Mouse (Mus musculus) 3134 (cell line): ENCODE measurements at regions not wholly inside any gene's neighbourhood (a gene's known extent, or its start where the extent isn't known, plus 50 kb on each side); places are given as distances from the start of the nearest gene placed in this dataset.

ENCODE experiments used
- DNase-seq: peaks from one replicate; pipeline ENCODE4 v3.0.0-alpha.2; 2011; ENCODE audit warnings: low spot score; ENCODE audit not compliant: insufficient read length; ENCODE audit errors: extremely low read depth

DNA sequence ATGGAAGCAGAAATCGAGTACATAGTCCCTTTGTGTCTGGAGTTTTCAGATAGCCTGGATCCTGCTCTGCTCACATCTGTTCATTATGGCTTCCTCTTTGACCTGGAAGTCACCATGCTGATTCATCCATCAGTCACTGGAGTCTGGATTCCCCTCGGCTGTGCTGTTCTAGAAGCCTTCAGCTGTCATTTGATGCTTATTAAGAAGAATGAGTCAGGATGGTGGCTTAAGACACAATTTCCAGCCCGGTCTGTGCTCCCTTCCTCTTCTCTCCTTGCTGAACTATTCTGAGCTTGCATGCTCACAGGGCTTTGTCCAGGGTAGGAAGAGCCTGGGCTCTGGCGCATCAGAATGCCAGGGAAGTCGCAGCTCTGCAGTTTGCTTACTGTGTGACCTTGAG is 1398.2 kb upstream of the A1bg start:
- DNase-seq, result peak; percentile 73

DNA sequence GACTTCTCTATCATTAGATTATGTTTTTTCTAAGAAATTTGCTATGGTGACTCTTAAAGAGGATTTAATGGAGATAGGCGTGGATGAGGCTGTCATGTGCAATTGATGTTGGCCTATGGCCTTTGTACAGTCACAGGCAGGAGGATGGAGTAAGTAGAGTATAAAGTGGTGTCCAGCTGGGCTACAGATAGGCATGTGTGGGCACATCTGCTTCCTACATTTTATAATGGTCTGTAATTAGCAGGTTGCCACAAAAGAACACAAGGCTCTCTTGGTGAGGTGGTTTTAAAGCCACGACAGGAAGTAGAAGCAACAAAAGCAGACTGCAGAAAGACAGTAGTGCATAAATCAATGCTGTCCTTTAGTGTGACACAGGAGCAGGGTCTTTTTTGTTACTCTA is 1391.6 kb upstream of the A1bg start:
- no peak for DNase-seq

DNA sequence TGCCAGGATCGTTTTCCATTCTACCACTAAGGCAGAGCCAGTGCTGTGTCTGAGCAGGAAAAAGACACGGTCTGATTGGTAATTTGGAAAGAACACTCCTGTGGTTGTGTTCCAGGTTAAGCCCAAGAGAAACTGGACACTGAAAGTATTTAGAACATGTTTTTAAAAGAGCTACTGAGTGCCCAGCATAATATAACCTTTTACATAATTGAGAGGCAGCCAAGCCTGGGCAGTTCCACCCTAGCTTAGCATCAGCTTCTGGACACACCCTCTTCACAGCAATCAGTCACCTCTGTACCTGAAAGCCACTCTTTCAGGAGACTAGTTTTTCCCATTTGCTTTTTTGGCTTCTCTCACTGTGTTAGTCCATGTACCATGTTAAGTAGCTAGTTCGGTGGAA is 1379.4 kb upstream of the A1bg start:
- no peak for DNase-seq

DNA sequence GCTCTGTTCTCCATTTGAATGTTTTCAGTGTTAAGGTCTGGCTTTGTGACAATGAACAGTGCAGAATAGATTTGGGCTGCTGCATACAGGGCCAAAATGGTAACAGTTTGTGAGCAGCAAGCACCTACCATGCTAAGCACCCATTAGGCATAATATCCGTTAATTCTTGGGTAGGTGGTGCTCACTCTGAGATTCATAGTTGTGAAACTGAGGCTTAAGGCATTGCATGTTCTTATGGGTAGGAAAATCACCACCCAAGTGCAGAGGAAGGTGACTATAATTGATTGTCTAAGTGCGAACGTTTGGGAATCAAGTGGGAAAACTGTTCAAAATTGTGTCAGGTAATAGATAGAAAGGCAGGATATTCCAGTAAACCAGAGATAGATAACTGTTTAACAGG is 1378.8 kb upstream of the A1bg start:
- no peak for DNase-seq

DNA sequence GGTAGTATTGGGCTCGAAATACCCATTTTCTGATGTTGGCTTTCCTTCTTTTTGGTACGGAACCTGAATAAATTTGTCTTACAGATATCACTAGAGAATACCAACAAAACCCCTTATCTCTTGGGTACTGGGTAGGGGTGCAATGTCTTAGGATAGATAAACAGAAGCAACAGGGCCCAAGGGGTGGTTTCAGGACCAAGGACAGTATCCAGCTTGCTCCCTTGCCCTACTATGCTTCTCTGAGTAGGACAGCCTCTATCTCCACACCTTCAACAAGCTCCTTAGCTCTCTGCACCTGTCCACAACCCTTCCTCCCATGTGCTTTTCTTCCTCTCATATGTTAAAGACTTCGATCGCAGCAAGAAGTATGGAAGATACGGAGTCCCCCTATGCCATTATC is 1374.3 kb upstream of the A1bg start:
- no peak for DNase-seq

DNA sequence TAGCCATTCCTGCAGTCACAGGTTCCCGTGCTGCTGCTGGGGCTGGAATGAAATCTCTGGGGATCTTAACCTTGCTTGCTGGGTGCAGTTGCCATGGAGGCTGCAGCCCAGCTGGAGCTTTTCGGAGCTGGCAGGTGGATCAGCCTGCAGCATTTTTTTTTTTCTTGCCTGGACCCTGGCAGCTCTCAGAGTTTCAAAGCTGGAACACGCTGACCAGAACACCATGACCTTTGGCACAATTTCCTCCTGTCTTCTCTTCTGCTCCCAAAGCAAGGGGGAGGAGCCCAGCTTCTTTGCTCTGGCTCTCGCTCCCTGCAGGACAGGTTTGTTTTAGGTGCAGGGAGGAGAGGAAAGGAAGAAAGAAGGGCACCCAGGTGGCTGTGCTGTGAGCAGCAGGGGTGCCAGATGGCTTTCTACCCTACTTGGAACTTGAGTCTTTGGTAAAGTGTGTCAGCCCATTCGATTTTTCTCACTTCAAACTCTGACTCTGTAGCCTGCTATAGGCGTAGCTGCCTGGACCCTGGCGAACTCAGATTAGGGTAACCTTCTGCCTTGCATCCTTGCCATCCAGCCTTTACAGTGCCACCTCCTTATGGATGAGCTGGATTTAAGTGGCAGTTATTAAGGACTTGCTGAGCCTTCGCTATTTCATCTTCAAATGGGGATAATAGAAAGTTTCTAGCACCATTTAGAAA is 1372.6 kb upstream of the A1bg start:
- DNase-seq, result peak; percentile 51

DNA sequence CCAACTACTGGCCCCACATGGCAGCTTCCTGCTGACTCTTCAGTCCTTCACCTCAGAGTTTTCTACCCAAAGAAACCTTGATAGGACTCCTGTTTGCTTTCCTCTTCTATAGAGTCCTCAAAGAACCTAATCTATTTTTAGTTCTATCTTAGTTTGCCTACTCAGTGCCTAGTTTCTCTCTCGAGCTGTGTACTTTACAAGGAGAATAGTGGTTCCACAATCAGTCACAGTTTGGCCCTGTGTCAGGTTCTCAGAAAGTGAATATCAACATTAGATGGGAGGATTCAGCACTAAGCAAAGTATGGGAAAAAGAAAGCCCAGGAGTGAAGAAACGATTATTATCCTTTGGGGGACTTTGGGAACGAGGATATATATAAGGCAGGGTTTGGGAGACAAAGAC is 1372.0 kb upstream of the A1bg start:
- DNase-seq, result peak; percentile 19

DNA sequence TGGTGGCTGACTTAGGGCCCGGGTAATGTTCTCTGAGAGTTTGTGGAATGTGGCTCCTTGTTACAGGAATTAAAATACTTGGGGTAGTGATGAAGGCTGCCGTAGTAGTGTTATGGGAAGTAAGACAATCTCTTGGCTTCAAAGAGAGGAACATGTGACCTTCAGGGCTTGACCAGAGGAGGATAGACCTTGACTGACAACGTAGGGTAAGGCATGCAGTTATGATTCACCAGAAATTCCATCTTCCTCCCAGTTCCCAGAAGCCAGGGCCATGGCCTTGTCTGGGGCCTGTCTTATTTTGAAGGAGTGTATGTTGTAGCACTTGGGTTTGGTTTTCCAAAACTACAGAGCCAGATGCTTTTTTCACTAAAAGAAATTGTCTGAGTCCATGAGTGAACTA is 1370.1 kb upstream of the A1bg start:
- no peak for DNase-seq

DNA sequence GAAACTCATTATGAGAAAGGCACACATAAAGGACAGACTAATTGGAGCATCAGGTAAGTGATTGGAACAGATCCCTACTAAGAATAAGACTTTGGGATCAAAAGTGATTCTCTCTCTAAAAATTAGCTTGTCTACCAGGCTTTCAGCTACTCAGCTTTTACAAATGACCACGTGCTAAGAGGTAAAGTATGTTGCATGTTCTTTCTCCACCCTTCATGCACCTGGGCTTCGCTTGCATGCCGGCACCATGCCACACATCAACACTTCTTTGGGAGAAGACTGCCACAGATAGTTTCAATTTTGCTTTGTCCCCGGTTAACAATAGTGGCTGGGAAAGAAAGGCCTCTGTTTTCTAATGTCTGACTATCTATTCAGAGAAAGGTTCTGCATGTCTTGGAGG is 1367.9 kb upstream of the A1bg start:
- DNase-seq, result no peak

DNA sequence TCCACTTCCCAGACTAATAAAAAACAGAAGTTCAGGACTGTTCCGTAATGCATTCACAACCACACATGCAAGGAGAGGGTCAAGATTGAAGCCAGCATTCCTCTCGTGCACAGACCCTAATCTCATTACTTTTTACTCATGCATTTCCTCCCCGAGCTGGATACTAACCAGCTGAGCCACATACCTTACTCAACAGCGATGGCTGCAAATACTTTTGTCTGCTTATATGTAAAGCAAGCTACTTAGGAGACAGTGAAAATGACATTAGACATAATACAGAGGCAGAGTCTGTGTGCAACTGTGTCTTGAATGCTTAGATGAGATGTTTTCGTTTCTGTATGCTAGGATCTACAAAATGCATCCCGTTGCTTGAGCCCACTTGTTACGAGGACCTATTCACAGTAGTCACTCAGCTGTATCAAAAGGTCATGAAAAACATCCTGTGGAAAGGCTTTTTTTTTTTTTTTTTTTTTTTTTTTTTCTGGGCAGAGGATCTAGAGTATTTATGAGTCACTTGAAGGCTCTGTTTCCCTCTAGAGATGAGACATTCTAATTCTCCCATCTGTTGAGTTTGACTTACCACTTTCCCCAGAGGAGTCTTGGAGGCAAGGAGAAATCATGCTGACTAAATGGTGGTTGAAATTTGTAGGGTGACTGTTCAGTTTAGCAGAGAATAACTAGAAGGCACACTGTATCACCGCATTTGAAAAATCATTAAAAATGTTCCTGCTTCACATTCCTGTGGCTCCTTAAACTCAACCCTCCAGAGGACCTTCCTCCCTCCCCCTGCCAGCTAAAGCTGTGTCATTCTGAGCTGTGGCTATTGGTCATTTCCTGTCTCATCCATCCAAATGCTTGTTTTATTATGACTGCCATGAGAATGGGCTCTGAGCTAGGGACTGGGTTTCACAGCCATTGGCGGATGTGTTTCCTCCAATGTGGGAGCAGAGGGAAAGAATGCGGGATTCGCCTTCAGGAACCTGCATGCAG is 1364.1 kb upstream of the A1bg start:
- DNase-seq, result peak; percentile 86

DNA sequence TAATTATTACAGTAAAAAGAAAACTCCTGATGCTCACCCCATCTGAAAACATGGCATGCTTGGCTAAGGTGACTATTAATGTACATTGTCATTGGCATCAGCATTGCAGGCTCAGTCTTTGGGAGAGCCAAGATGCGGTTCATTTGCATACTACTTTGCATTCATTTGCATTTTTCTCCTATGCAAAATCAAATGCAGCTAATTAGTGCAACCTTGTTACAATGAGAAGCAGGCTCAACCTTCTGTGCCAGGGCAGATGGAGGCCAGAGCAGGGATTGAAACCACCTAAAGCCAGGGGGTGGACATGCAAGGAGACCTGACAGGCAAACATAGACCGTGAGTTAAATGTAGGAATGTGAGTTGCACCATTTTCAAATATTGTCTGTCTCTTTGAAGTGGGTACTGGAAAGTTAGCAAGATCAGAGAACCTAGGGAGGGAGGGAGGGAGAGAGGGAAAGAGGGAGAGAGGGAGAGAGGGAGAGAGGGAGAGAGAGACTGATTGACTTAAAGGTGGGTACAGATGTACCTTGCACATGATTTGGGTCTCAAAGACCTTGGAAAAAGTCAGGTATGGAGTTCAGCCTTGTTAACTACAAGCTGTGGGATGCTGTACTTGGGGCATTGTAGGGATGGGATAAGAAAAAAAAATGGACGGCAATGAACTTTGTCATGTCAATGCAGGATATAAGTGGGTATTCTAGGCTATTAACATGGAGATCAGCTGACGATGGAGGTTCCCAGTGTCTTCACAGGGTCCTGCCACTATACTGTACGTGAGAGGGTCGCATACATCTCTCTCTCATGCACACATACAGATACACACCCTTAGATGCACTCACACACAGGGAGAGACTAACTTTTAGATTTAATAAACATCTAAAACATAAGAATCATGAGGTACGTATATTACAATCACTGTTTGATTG is 1362.1 kb upstream of the A1bg start:
- no peak for DNase-seq

DNA sequence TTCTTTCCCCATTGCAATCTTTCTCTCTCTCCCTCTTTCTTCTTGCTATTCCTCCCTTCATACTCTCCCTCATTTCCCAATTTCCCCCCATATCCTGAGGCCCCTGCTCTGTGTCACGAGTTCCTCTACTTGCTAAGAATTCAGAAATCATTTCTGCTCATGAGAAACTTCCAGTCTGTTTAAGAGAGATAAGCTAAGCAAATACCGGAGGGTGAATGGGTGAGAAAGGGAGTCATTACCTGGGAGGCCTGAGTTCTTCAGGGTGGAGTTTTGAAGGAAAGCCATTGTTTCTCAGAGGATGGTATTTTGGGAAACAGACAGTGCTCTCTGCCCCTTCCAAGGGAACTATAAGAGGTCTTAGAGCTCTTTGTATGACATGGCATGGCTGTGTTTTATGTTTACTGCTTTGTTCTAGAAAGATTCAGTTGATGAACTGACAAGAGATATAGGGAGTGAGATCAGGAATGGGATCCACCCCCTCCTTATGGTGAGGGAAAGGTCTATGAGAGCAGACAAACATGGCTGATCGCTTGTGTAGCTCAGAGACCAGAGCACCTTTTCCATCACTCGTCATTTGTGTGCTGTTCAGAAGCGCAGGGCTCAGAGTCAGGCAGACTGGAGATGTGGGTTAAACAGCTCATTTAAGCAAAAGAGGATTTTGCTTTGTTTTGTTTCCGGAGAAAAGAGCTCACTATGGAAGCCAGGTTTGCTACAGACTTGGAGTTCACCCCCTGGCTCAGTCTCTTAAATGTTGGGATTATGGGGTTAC is 1361.0 kb upstream of the A1bg start:
- DNase-seq, result no peak

DNA sequence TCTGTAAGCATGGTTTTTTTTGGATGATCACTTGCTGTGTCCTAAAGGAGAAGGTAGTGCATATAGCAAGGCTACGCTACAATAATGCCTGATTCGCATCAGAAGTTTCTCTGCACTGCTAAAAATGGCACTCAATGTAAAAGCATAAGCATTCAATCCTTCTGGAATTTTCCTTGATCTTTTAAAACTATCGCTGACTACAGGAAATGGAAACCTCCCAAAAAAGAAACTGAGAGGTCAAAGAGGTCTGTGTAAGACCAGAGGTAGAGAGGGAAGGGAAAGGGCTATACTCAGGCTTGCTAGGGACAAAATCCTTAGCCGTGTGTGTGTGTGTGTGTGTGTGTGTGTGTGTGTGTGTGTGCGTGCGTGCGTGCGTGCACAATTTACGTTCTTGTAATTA is 1359.8 kb upstream of the A1bg start:
- no peak for DNase-seq

DNA sequence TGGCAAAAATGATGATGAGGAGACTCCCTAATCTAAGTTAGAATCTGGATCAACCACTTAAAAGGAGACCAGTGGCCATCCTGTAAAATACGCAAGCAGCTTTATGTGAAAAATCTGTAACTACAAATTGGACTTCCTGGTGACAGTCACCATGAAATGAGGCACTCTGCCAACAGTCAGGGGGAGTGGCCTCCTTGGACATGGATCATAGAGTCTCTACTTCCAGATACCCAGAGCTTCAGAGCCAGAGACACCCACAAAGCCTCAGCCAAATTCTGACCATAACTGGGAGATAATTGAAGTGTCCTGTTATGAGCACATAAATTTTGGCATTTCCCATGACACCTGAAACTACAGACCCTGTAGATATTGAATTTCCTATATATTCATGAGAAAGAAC is 1359.3 kb upstream of the A1bg start:
- no peak for DNase-seq

DNA sequence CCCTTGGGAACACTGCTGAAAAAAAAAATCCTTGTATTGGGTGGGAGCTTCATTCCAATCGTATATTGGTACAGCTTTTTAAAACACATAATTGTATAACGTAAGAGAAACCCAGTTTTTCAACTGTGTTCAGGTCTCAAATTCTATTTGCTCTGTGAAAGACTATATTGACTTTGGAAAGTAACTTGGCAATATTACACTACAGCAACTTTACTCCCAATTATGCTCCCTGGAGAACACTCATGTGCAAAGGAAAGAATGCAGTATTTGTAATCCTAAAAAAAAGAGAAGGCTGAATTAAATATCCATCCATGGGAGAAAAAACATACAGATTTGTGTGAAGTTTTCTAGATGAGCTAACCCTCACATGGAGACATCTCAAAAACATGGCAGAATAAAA is 1356.7 kb upstream of the A1bg start:
- no peak for DNase-seq

DNA sequence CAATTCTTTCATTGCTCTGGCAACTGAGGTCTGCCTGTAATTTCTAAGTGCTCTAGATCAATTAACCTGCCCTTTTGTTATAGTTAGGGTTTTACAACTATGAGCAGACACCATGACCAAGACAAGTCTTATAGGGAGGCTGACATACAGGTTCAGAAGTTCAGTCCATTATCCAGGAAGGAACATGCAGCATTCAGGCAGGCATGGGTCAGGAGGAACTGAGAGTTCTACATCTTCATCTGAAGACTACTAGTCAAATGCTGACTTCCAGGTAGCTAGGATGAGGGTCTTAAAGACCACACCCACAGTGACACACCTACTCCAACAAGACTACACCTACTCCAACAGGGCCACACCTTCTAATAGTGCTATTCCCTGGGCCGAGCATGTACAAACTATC is 1352.0 kb upstream of the A1bg start:
- no peak for DNase-seq

DNA sequence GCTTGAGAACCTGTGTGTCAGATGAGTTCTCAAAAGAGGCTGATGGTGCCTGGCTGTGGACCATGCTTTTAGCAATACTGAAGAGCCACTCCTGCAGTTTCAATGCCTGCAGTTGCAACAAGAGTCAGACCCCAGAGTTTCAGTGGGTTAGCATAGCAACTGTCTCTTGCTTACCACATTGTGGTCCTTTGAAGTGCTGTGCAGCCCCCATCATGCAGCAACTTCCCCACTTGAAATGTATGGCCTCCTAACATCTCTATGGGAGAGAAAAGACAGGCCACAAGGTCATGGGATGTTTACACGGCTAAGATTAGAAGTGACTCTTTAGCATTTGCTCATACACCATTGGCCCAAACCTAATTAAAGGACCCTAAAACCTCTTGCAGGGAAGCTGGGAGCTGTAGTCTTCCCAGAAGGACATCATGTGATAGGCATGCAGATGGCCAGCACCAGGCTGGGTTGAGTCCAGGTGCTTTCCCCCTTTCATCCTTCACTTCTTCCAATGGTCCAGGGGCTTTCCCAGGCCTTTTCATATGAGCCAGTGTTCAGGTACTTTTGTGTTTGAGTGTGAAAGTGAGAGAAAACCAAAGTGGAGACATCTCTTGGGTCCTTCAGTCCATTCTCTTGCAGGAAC is 1351.2 kb upstream of the A1bg start:
- no peak for DNase-seq

DNA sequence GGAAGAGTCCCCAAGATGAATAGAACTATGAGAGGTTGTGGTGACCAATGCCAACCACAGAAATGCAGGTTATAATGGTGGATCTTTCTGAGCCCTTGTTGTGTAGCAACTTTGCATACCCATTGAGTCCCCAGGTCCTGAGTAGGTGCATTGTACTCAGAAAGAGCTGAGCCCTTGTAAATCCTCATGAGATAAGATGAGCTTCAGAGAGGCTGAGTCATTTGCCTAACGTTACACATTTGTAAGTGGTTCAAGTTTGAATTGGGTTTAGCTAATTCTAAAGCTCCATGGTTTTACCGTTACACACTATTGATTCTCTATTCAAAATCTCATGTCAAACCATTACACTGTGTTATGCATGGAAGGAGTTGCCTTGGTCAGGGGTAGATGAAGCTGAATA is 1349.9 kb upstream of the A1bg start:
- no peak for DNase-seq

DNA sequence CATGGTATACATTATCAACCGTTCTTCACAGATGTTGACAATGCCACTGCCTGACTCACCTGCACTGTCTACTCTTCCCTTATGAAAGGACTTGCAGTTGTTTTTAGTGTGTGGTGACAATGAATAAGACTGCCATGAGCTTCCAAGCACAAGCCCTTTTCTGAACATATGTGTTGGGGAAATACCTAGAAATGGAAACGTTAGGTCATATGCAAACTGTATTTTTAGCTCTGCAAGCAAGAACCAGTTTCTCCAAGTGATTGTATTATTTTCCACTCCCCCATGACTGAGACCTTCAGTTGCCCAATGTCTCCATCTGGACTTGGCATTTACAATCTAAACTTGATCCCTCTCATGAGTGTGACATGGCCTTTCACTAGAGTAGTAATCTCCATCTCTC is 1348.6 kb upstream of the A1bg start:
- no peak for DNase-seq

DNA sequence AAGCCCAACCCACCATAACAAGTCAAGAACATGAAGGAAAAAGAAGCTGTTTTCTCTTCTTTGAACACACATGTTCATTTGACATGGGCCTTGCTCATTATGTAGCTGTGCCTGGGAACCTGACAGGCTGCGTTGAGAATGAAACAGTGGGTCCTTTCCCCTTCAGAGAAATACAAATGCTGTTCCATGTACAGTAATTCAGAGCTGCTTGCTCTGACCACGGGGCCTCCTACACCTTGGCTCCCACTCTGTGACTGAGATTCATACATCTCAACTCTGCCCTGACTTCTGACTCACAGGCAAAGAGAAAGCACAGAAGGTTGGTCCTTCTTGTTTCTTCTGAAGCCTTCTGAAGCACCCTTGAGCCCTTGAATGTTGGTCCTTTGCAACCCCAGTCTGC is 1345.4 kb upstream of the A1bg start:
- no peak for DNase-seq
